Mouse (Mus musculus) layer of hippocampus, adult 18-20 months (tissue): Measurements from ENCODE around the gene Rnf181. TPM values are rescaled to one million over a fixed set of nuclear protein-coding genes. Genes with fewer than 3 reads are reported as not detected.
A peak's percentile ranks its signal among the peaks of the same experiment; 100 is the strongest.

ENCODE experiments used
- DNase-seq, 2 experiments: peaks; one replicate each; pipeline ENCODE4 v3.0.0; 2022; ENCODE audit warnings: low spot score in 2 of 2
- long read RNA-seq: library from polyadenylated mRNA; stranded (forward); transcript quantifications from one replicate; pipeline ENCODE4 v2.0.0, GENCODE M21; 2021
- total RNA-seq, 2 experiments: library from RNA; stranded (reverse); gene quantifications; 2 replicates each; pipeline ENCODE4 v1.2.3; 2021

Gene Rnf181
- total RNA-seq = 10 to 100 TPM; 87.5 to 89.4 TPM
- long read RNA-seq, transcript Rnf181-201 (5 exons, 1,434 nt) = major isoform, 43 of 67 reads
- long read RNA-seq, partial matches to known transcripts = 7 of 67 reads
- long read RNA-seq, other reads (novel, unspliced or antisense) = 16 of 67 reads

- no peak for DNase-seq
These were observed at the start of gene Rnf181 for GRCm38 (mm10) chr6:72366844-72367443. Gene Rnf181, minus strand, starts transcription at chr6:72366956.

DNA sequence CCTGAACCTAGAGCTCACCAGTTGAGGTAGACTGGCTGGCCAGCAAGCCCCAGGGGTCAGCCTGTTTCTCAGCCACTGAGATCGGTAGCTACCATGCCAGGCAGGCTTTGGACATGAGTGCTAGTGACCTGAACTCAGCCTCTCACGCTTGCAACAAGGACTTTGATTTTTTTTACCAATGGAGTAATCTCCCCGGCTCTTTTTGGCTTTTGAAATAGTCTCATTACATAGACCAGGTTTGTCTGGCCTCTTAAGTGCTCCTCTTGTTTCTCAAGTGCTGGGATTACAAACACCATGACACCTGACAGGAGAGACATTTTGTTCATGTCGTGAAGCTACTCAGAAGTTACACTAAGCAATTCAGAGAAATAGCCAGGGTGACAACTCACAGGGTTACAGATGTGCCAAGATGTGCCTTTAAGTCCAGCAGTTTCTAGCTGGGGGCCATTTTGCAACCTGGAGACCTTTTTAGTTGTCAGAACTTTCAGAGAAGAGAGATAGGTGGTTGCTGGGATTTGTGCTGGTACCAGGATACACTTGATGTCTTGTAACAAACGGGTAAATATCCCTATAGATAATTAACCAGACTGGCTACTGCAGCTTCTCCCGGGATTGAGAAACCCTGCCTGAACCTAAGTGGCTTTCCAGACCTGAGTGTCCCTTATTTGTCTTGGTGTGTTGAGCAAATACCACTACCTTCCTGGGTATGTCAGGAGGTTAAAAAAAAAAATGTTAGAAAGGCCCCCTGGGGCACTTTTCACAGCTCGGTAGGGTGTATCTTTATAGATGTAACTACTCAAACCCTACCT, 49.4 kb upstream of the Rnf181 start:
- no peak for DNase-seq

DNA sequence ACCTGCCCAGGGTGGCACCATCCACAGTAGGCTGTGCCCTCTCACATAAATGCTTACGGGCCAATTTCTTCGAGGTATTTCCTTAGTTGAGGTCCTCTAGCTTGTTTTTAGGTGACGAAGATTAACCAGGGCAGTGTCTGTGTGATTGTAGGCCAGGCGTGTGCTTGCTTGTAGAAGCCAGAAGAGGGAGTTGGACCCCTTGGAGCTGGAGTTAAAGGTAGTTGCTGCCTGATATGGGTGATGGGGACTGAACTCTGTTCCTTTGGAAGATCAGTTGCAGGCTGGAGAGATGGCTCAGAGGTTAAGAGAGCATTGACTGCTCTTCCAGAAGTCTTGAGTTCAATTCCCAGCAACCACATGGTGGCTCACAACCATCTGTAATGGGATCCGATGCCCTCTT, 48.4 kb upstream of the Rnf181 start:
- no peak for DNase-seq

- DNase-seq = peak; percentile 88 to 94
These were observed 47.5 kb upstream of the Rnf181 start, which contains the start of gene Ggcx for GRCm38 (mm10) chr6:72414076-72414756. Gene Ggcx, plus strand, starts transcription at chr6:72414308.

- DNase-seq = no peak
These were observed 43.8 kb upstream of the Rnf181 start for GRCm38 (mm10) chr6:72410518-72410917.

DNA sequence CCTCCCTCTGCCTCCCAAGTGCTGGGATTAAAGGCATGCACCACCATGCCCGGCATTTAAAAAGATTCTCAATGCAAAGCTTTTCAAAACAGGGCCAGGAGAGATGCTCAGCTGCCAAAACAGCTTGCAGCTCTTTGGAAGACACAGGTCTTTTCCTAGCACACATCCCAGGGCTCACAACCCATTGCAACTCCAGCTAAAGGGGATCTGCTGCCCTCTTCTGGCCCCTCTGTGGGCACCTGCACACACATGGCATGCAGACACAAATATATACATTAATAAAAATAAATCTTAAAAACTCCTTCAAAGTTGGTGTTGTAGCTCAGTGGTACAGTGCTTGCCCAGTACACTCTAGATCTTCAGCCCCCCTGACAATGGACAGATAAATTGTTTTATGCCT, 43.2 kb upstream of the Rnf181 start:
- no peak for DNase-seq

- peak in 1 of 2 experiments; percentile 78 for DNase-seq
These were observed 42.8 kb upstream of the Rnf181 start for GRCm38 (mm10) chr6:72409567-72409966.

GRCm38 (mm10) chr6:72407119-72407518, 40.4 kb upstream of the Rnf181 start:
- peak; percentile 63 to 89 for DNase-seq

DNA sequence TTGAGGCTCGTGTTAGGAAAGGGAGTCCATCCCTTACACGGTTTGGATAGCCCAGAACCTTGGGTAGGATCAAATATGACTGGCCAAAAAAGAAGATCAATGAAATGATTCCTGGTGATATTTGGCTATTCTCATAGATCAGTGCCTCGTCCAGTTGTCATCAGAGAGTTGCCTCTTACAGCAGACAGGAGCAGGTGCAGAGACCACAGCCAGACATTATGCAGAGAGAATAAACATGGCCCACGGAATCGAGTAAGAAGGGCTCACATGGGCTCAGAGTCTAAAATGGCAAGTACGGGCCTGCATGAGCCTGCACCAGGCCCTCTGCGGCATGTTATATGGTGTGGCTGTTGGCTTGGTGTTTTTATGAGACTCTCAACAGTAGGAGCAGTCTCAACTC, 38.6 kb upstream of the Rnf181 start:
- no peak for DNase-seq

GRCm38 (mm10) chr6:72401875-72402274, 35.1 kb upstream of the Rnf181 start:
- DNase-seq = peak; percentile 26 to 85

DNA sequence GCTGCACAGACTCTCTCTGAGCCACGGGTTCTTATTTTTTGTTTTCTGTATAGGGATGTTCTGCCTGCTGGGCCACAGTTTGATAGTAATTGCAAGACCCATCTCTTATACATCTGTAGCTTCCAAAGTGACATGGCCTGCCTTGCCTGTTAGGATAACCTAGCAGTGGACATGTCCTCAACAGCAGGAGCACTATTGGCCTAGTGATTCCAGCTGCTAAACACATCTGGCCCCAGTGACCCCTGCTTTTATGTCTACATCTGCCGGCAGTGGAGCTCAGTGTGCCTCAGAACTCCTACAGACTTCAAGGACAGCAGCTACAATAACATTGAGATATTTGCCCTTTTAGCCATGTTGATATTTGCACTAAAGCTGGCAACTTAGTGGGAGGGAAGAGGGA, 33.2 kb upstream of the Rnf181 start:
- no peak for DNase-seq

- DNase-seq = no peak
These were observed 30.1 kb upstream of the Rnf181 start for GRCm38 (mm10) chr6:72396837-72397251.

DNA sequence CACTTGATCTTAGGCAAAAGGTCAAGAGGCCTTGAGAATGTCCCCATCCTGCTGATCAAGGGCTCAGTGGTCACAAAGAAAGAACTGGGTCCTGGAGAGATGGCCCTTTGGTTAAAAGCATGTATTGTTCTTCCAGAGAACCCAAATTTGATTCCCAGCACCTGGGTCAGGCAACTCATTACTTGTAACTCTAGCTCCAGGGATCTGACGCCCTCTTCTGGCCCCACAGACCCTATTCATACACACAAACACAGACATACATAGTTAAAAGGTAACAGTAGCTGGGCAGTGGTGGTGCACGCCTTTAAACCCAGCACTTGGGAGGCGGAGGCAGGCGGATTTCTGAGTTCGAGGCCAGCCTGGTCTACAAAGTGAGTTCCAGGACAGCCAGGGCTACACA, 25.6 kb upstream of the Rnf181 start:
- DNase-seq = no peak

- DNase-seq = no peak
These were observed 24.2 kb upstream of the Rnf181 start for GRCm38 (mm10) chr6:72390795-72391521.

DNA sequence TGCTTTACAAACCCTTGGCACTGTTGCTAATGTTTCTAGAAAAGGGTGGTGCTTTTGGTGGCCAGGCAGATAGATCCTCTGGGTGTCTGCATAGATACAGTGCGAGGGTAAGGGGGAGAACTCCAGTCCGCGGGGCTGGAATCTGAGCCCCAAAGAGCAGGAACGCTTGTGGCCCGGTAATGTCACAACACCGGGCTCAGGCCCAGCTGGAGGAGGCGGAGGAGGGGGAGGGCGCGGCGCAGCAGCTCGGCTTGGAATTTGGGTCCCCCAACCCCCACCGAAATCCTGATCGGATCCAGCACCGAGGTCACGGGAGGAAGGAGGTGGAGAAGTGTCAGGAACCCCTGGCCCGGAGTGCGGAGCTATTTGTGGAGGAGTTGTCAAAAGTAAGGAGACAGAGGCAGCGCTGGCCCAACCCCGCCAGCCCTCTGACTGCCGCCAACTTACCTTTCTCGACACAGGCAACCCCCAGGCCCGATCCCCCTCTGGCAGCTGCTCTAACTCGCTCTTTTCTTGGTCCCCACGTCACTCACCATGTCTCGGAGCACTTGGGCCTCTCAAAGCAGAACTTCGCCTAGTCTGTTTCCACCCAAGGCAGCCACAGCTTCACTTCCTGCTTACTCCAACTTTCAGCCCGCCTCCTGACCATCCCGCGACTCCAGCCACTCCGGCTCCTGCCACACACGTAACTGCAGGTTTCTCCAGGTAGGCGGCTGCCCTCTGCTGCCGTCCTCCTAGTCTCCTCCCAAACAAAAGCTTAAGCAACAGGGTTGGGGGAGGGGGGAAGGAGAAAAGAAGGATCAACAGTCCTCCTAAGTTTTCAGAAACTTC, 23.4 kb upstream of the Rnf181 start, which contains the start of gene Vamp8:
Gene Vamp8 (minus strand): TSS at position 763 of the 831 bp plus-strand sequence.
- peak; percentile 32 to 49 for DNase-seq

DNA sequence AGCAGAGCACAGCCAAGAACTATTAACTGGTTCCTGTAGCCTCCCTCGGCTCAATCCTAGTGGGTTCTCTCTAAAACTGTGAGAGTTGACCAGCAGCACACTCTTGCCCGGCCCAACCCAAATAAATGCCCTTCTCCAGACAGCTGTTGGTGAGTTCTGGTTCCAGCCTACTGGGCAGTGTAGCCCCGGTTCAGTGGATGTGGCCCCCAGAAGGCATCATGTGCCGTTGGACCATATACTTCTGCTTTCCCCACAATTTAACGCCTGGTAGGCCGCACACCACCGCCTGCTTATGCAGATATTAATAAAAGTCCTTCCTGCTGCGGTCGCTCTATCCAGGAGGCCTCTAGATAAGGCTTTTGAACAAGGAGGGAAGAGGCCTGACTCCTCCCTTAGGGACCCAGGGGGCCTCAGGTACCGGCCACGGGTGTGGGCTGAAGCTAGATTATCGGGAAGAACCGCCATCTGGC, 22.8 kb upstream of the Rnf181 start:
- DNase-seq = no peak

DNA sequence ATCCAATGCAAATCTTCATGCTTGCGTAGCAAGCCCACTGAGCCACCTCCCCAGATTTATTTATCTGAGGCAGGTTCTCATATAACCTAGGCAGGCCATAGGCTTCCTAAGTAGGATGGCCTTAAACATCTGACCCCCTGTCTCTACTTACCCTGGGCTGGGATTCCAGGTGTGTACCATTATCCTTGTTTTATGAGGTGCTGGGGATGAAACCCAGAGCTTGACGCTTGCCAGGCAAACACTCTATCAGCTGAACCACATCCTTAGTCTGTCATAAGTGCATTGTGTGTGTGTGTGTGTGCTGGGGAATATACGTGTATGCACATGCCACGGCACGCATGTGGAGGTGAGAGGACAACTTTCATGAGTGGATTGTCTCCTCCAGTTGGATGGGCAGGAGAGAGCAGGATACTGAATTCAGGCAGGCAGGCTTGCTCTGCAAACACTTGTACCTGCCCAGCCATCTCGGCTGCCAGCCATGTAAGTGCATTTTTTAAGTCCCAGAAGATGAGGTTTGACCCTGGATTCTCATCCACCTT, 22.1 kb upstream of the Rnf181 start:
- DNase-seq = no peak

DNA sequence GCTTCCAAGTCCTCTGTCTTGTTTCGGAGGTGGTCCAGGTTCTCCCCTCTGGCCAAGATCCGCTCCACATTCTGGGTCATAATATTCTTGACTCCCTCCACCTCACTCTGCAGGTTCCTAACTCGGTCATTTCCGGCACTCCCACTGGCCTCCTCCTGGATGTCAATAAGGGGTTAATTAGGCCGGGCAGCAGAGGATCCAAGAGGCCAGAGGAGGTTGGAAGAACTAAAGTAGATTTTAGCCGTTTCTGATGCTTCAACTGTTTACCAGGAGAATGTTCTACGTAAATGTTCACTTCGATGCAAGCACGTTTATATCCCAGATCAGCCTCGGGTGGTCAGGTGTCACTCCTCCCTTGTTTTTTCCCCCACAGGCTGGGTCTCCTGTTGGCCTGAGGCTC, 21.5 kb upstream of the Rnf181 start:
- no peak for DNase-seq

DNA sequence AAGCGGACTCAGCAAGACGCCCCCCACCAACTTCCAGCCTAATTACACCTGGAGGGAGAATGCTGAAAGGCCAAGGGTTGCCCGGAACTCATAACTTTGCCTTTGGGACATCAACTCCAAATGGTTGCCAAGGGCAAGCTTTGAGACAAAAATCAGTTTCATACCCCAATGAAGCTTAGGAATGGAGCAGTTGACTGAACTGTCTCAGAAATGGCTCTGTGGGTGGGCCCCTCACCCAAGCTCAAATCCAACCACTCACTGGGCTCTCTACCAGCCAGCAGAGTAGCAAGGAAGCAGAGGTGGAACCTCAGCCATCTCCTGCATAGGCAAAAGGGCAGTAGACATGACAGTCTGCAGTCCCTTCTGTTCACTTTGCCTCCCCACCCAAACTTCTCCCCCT, 21.1 kb upstream of the Rnf181 start:
- no peak for DNase-seq

DNA sequence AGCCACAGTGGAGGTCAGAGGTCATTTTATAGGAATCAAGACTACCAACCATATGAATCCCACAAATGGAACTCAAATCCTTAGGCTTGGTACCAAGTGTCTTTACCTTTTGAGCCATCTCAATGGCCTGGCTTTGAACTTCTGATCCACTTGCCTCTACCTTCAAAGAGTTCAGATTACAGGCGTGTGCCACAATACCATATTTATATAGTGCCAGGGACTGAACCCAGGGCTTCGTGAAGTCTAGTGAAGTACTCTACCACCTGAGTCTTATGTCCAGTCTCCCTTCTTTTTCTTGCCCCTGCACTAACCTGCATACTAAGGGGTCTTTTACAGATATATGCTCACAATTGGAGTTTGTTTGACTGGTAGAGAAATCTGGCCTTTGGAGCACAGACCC, 19.8 kb upstream of the Rnf181 start:
- DNase-seq = no peak
